Mouse (Mus musculus) kidney, adult 2 months (tissue): Measurements from ENCODE around the gene BC049352. TPM values are rescaled to one million over a fixed set of nuclear protein-coding genes. Genes with fewer than 3 reads are reported as not detected.

Experiments
- DNase-seq: peaks from one replicate; pipeline ENCODE4 v3.0.0; 2021
- H3K27ac ChIP-seq: fragments of 200-500 bp; 2 replicates; pipeline ENCODE4 v1.5.1; 2012; ENCODE audit warnings: low read depth, low read length, control low read depth, inconsistent platforms; ENCODE audit not compliant: insufficient read depth
- H3K27me3 ChIP-seq: fragments of 200-500 bp; replicated peaks from 2 replicates; pipeline ENCODE4 v1.6.1; 2012; ENCODE audit warnings: mild to moderate bottlenecking, moderate library complexity, low read length, inconsistent platforms; ENCODE audit not compliant: control insufficient read depth, insufficient read depth
- H3K36me3 ChIP-seq: fragments of 200-500 bp; 2 replicates; pipeline ENCODE4 v1.6.1; 2012; ENCODE audit warnings: mild to moderate bottlenecking, moderate library complexity, low read length, inconsistent platforms; ENCODE audit not compliant: control insufficient read depth, insufficient read depth
- H3K4me1 ChIP-seq: fragments of 200-500 bp; 2 replicates; pipeline ENCODE4 v1.6.1; 2011; ENCODE audit warnings: low read length; ENCODE audit not compliant: control insufficient read depth, insufficient read depth
- H3K4me3 ChIP-seq: fragments of 200-500 bp; 2 replicates; pipeline ENCODE4 v1.5.1; 2011; ENCODE audit warnings: mild to moderate bottlenecking, low read depth, low read length, control low read depth; ENCODE audit not compliant: insufficient read depth
- CTCF ChIP-seq: fragments of 200-500 bp; conservative IDR thresholded peaks from 2 replicates; pipeline ENCODE4 v1.5.1; 2011; ENCODE audit warnings: low read depth, mild to moderate bottlenecking, control low read depth, low read length, moderate library complexity, mixed read lengths; ENCODE audit not compliant: insufficient read depth, insufficient read length
- POLR2A ChIP-seq: fragments of 200-500 bp; IDR thresholded peaks from one replicate; pipeline ENCODE4 v1.6.1; 2011; ENCODE audit warnings: low read depth, low read length, control low read depth
- WGBS: fragments of 180-500 bp; shearing (Covaris S2); methylation state at CpG from one replicate; pipeline ENCODE4 v1.1.7; 2018; 5-methylcytosine and 5-hydroxymethylcytosine counted together
- polyA plus RNA-seq: library from polyadenylated mRNA; depleted of rRNA; stranded (reverse); fragments of >200 nt; gene quantifications from 2 replicates; pipeline ENCODE4 v1.2.3, GENCODE M21; 2012

Gene BC049352
- polyA plus RNA-seq, 1 experiment, result 2.9 TPM

GRCm38 (mm10) chr9:45255431-45255830, 73.6 kb downstream of the BC049352 start:
- Histone ChIP-seq H3K27ac (no peak overlapping the region), H3K4me1 (no peaks in the 10 kb centered on the region), H3K4me3 (no peak overlapping the region), H3K36me3 (no peaks in the 10 kb centered on the region), H3K27me3 (no peaks in the 10 kb centered on the region)
- TF ChIP-seq CTCF (no peak), POLR2A (no peak)
- WGBS, result 67% methylated on average over 4 of the region's 4 CpGs
- peak; percentile 60 for DNase-seq

GRCm38 (mm10) chr9:45255967-45256366, 74.2 kb downstream of the BC049352 start:
- Histone ChIP-seq H3K27me3 (no peaks in the 10 kb centered on the region), H3K27ac (no peak overlapping the region), H3K4me3 (no peak overlapping the region), H3K36me3 (no peaks in the 10 kb centered on the region), H3K4me1 (no peaks in the 10 kb centered on the region)
- TF ChIP-seq POLR2A (no peak), CTCF (no peak)
- no peak for DNase-seq
- 87% methylated on average over 5 of the region's 5 CpGs for WGBS

- H3K27me3 ChIP-seq, result no peaks in the 10 kb centered on the region
- H3K27ac ChIP-seq, result no peak overlapping the region
- TF ChIP-seq CTCF, result no peak
- no peak for TF ChIP-seq POLR2A
- H3K4me3 ChIP-seq, result no peak overlapping the region
- 74% methylated on average over 13 of the region's 13 CpGs for WGBS
- H3K36me3 ChIP-seq, result no peaks in the 10 kb centered on the region
- no peaks in the 10 kb centered on the region for H3K4me1 ChIP-seq
- DNase-seq, result no peak
These were observed 77.3 kb downstream of the BC049352 start for GRCm38 (mm10) chr9:45259065-45259464.

- 45% methylated on average over 4 of the region's 4 CpGs for WGBS
- no peak overlapping the region for H3K27ac ChIP-seq
- TF ChIP-seq CTCF, result no peak
- TF ChIP-seq POLR2A, result no peak
- H3K27me3 ChIP-seq, result no peaks in the 10 kb centered on the region
- no peaks in the 10 kb centered on the region for H3K4me1 ChIP-seq
- peak; percentile 86 for DNase-seq
- H3K36me3 ChIP-seq, result no peaks in the 10 kb centered on the region
- no peak overlapping the region for H3K4me3 ChIP-seq
These were observed 79.7 kb downstream of the BC049352 start for GRCm38 (mm10) chr9:45261466-45261865.

DNA sequence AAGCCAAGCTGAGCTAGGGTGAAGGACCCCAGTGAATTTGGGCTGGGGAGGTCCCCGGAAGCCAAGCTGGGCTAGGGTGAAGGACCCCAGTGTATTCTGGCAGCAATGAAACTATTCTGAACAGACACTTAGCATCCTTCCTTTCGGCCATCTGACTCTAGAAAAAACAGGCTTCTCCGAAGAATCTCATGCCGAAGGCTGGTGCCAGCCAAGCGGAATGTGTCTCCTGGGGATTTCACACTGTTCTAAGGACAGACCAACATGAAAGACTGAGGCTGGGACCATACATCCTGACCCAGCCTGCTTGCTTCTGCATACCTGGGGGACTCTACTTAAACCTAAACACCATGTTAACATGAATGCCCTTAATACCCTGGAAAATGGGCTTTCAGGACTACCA, 80.1 kb downstream of the BC049352 start:
- Histone ChIP-seq H3K36me3 (no peaks in the 10 kb centered on the region), H3K4me1 (no peaks in the 10 kb centered on the region), H3K27me3 (no peaks in the 10 kb centered on the region), H3K27ac (no peak overlapping the region), H3K4me3 (no peak overlapping the region)
- TF ChIP-seq CTCF (no peak), POLR2A (no peak)
- no peak for DNase-seq
- 56% methylated on average over 5 of the region's 5 CpGs for WGBS

GRCm38 (mm10) chr9:45267099-45267498, 85.3 kb downstream of the BC049352 start:
- H3K36me3 ChIP-seq, result no peaks in the 10 kb centered on the region
- no peak for DNase-seq
- TF ChIP-seq POLR2A, result no peak
- no peak for TF ChIP-seq CTCF
- no peak overlapping the region for H3K4me3 ChIP-seq
- no peak overlapping the region for H3K27ac ChIP-seq
- no peaks in the 10 kb centered on the region for H3K4me1 ChIP-seq
- H3K27me3 ChIP-seq, result no peaks in the 10 kb centered on the region
- WGBS, result 77% methylated on average over 4 of the region's 4 CpGs

- H3K4me3 ChIP-seq, result peak overlapping the region; percentile 7; the same call in 1 of the 2 replicates
- no peak for DNase-seq
- H3K27me3 ChIP-seq, result no peaks in the 10 kb centered on the region
- WGBS, result 41% methylated on average over 4 of the region's 4 CpGs
- TF ChIP-seq CTCF (no peak), POLR2A (no peak)
- no peaks in the 10 kb centered on the region for H3K36me3 ChIP-seq
- H3K27ac ChIP-seq, result no peak overlapping the region
- H3K4me1 ChIP-seq, result no peaks in the 10 kb centered on the region
These were observed 86.3 kb downstream of the BC049352 start for GRCm38 (mm10) chr9:45268079-45268478.
